In the genomic region with DNA sequence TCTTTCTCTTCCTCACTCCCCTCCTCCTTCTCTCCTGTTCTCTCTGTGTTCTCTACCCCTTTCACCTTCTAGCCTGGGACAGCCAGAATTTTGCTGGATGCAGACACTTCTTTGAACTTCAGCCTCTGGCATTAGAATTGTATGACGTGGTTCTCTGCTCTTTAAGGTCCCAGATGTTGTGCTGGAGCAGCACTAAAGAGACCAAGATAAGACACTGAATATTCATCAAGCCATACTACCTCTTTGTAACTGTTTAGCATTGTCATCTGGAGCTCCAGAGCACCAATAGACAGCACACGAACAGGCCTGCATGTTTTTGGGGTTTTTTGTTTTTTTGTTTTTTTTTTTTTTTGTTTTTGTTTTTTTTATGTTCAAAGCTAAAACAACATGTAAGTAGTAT, we compare ENCODE assay signal across 19 mouse cellular contexts.
DNase-seq lines count a peak whose midpoint lies in the region; ATAC-seq and TF ChIP-seq lines count a peak whose summit lies in the region.
"Had no signal": no experiment of that assay in that cellular context is flagged by ENCODE, and none has a peak within 500 bp of the region (broad histone marks: within the 10 kb centered on the region; RNA-seq: fewer than 3 reads in every experiment).

No protein-coding gene starts in this region.

- H3K9ac ChIP-seq in MEL (ENCODE audit: control insufficient read depth, low read depth, low read length, poor library complexity, severe bottlenecking): no peak overlapping the region
- H3K9ac ChIP-seq in forebrain, embryonic 14.5 days (ENCODE audit: low read length): no peak overlapping the region

- no peak for TF ChIP-seq RAD21 in MEL (IDR thresholded peaks at IDR 0.05; ENCODE audit: low read depth, low read length)

- WGBS in forebrain, embryonic 14.5 days: 53% methylated on average over 2 of the region's 2 CpGs

- H3K79me2 ChIP-seq in MEL (ENCODE audit: control insufficient read depth, insufficient read depth, low read length, poor library complexity): no peaks in the 10 kb centered on the region

- peak; percentile 62 for DNase-seq in MEL (ENCODE audit: low read depth, low spot score)
- DNase-seq in forebrain, embryonic 14.5 days (ENCODE audit: low spot score): no peak
- DNase-seq: adrenal gland, adult 2 months; adrenal gland, adult 8-10 months; adrenal gland, postnatal 10 days; adrenal gland, postnatal 14 days; adrenal gland, postnatal 25 days; adrenal gland, postnatal 36 days; B cell, adult 2 months; cerebellum, adult 11 months; cerebellum, adult 11-12 months; cerebellum, adult 18-20 months; cerebellum, adult 2 months; cerebellum, adult 8-10 months had no signal

- ATAC-seq in forebrain, embryonic 14.5 days: no peak
- ATAC-seq: activated CD4-positive, CD25-positive, alpha-beta regulatory T cell, adult 4 months; CD4-positive, CD25-positive, alpha-beta regulatory T cell, adult 4 months; Patski had no signal

- peak in 1 of 2 experiments; percentile 32; a peak in 2 of 4 replicates for TF ChIP-seq EP300 in MEL (IDR thresholded peaks at IDR 0.05; ENCODE audit: low read depth in 1 of 2, low read length in 2 of 2)

- H3K9me3 ChIP-seq in MEL (replicated peaks; ENCODE audit: insufficient read depth, low read length): no peaks in the 10 kb centered on the region
- no peaks in the 10 kb centered on the region for H3K9me3 ChIP-seq in forebrain, embryonic 14.5 days (replicated peaks; ENCODE audit: control insufficient read depth, low read length)
- H3K9me3 ChIP-seq: G1E had no signal

- TF ChIP-seq POLR2A in MEL (IDR thresholded peaks at IDR 0.05; ENCODE audit: control insufficient read depth in 1 of 2, insufficient read depth in 1 of 2, low read depth in 1 of 2, low read length in 2 of 2, poor library complexity in 1 of 2): no peak

- H3K36me3 ChIP-seq in MEL (ENCODE audit: control insufficient read depth in 1 of 2, insufficient read depth in 2 of 2, low read length in 2 of 2): peaks cover 0 to 31% of the 10 kb centered on the region in 2 experiments; a peak in 2 of 4 replicates
- H3K36me3 ChIP-seq in forebrain, embryonic 14.5 days (ENCODE audit: control insufficient read depth, insufficient read depth, low read length): no peaks in the 10 kb centered on the region
- H3K36me3 ChIP-seq: G1E had no signal

- no peak for TF ChIP-seq CTCF in MEL (IDR thresholded peaks at IDR 0.05 in 2 of 3, conservative IDR thresholded peaks at IDR 0.05 in 1 of 3; ENCODE audit: control insufficient read depth in 1 of 3, insufficient read depth in 1 of 3, low read depth in 2 of 3, low read length in 3 of 3, poor library complexity in 1 of 3, severe bottlenecking in 1 of 3)

- no peak overlapping the region for H3K4me3 ChIP-seq in MEL (ENCODE audit: control insufficient read depth in 1 of 2, insufficient read depth in 1 of 2, low read depth in 2 of 2, low read length in 2 of 2)
- H3K4me3 ChIP-seq in forebrain, embryonic 14.5 days (ENCODE audit: low read depth, low read length): no peak overlapping the region

- H3K4me1 ChIP-seq in MEL (ENCODE audit: control insufficient read depth in 1 of 2, insufficient read depth in 2 of 2, low read length in 2 of 2): peaks cover 18 to 22% of the 10 kb centered on the region in 2 experiments
- no peaks in the 10 kb centered on the region for H3K4me1 ChIP-seq in forebrain, embryonic 14.5 days (ENCODE audit: control insufficient read depth, insufficient read depth, low read length)

- no peaks in the 10 kb centered on the region for H3K27me3 ChIP-seq in MEL (ENCODE audit: control insufficient read depth in 1 of 2, insufficient read depth in 2 of 2, low read length in 2 of 2)
- H3K27me3 ChIP-seq in forebrain, embryonic 14.5 days (replicated peaks; ENCODE audit: control insufficient read depth, insufficient read depth, low read length): no peaks in the 10 kb centered on the region
- H3K27me3 ChIP-seq: CH12.LX, Patski had no signal

- no peak overlapping the region for H3K4me2 ChIP-seq in forebrain, embryonic 14.5 days (ENCODE audit: low read length)

- H3K27ac ChIP-seq in MEL (ENCODE audit: control insufficient read depth, low read depth, low read length): peak overlapping the region; percentile 56
- H3K27ac ChIP-seq in forebrain, embryonic 14.5 days (ENCODE audit: low read depth, low read length): no peak overlapping the region

TF ChIP-seq in MEL, 35 proteins besides CTCF, POLR2A, EP300 and RAD21:
- TF ChIP-seq MAX (IDR thresholded peaks at IDR 0.05; ENCODE audit: low read length) (no peak), CHD2 (IDR thresholded peaks at IDR 0.05; ENCODE audit: low read length) (no peak), NELFE (IDR thresholded peaks at IDR 0.05; ENCODE audit: low read depth, low read length) (no peak), UBTF (IDR thresholded peaks at IDR 0.05; ENCODE audit: borderline replicate concordance, insufficient read depth, low read depth, low read length) (no peak), POLR2AphosphoS5 (IDR thresholded peaks at IDR 0.05; ENCODE audit: borderline replicate concordance, low read depth, low read length) (no peak), RCOR1 (IDR thresholded peaks at IDR 0.05; ENCODE audit: low read depth, low read length) (0 out of 2 replicates have a peak, but pooled peaks have one; percentile 36), HCFC1 (IDR thresholded peaks at IDR 0.05; ENCODE audit: low read depth, low read length) (no peak), USF2 (IDR thresholded peaks at IDR 0.05; ENCODE audit: borderline replicate concordance in 1 of 2, insufficient read depth in 1 of 2, low read depth in 1 of 2, low read length in 2 of 2) (no peak), TCF12 (IDR thresholded peaks at IDR 0.05; ENCODE audit: low read depth, low read length) (no peak), KAT2A (conservative IDR thresholded peaks at IDR 0.05; ENCODE audit: low read depth, low read length) (no peak), BHLHE40 (IDR thresholded peaks at IDR 0.05; ENCODE audit: borderline replicate concordance, low read depth, low read length) (no peak), GABPA (IDR thresholded peaks at IDR 0.05; ENCODE audit: low read depth, low read length) (no peak), SIN3A (IDR thresholded peaks at IDR 0.05; ENCODE audit: low read length) (0 out of 2 replicates have a peak, but pooled peaks have one; percentile 7), ZC3H11A (IDR thresholded peaks at IDR 0.05; ENCODE audit: low read depth, low read length) (no peak), MYC (IDR thresholded peaks at IDR 0.05; ENCODE audit: low read depth, low read length) (no peak), SMC3 (IDR thresholded peaks at IDR 0.05; ENCODE audit: low read depth, low read length) (no peak), TBP (IDR thresholded peaks at IDR 0.05; ENCODE audit: low read depth, low read length) (no peak), MXI1 (IDR thresholded peaks at IDR 0.05; ENCODE audit: low read depth, low read length) (no peak), USF1 (IDR thresholded peaks at IDR 0.05; ENCODE audit: low read depth, low read length) (no peak), JUND (IDR thresholded peaks at IDR 0.05; ENCODE audit: low read depth, low read length) (0 out of 2 replicates have a peak, but pooled peaks have one; percentile 13), ZKSCAN1 (IDR thresholded peaks at IDR 0.05; ENCODE audit: low read depth, low read length) (peak; percentile 57; the same call in 1 of the 2 replicates), NRF1 (IDR thresholded peaks at IDR 0.05; ENCODE audit: insufficient read depth, low read depth, low read length, poor library complexity, severe bottlenecking) (no peak), GATA1 (IDR thresholded peaks at IDR 0.05; ENCODE audit: low read depth, low read length) (peak; percentile 59), ELF1 (IDR thresholded peaks at IDR 0.05; ENCODE audit: low read depth, low read length) (no peak), E2F4 (IDR thresholded peaks at IDR 0.05; ENCODE audit: borderline replicate concordance, low read depth, low read length) (no peak), MAFK (IDR thresholded peaks at IDR 0.05; ENCODE audit: borderline replicate concordance, low read depth, low read length) (no peak), ZMIZ1 (IDR thresholded peaks at IDR 0.05; ENCODE audit: low read depth, low read length) (no peak), CHD1 (IDR thresholded peaks at IDR 0.05; ENCODE audit: low read depth, low read length) (no peak), ZNF384 (IDR thresholded peaks at IDR 0.05; ENCODE audit: low read depth, low read length) (peak; percentile 41; the same call in 1 of the 2 replicates), MEF2A (IDR thresholded peaks at IDR 0.05; ENCODE audit: extremely low read depth, insufficient replicate concordance, low read depth, low read length, poor library complexity, severe bottlenecking) (no peak), MYB (IDR thresholded peaks at IDR 0.05; ENCODE audit: low read depth, low read length) (0 out of 2 replicates have a peak, but pooled peaks have one; percentile 33), POLR2AphosphoS2 (IDR thresholded peaks at IDR 0.05; ENCODE audit: low read length) (no peak), ETS1 (IDR thresholded peaks at IDR 0.05; ENCODE audit: low read depth, low read length) (peak; percentile 58; the same call in 1 of the 2 replicates), MAZ (IDR thresholded peaks at IDR 0.05; ENCODE audit: low read depth, low read length) (no peak), TAL1 (IDR thresholded peaks at IDR 0.05; ENCODE audit: low read length) (no peak)
